Mouse (Mus musculus) heart, adult 11 months (tissue): ENCODE data around the gene 1110004F10Rik.

ENCODE experiments used
- DNase-seq: peaks from one replicate; pipeline ENCODE4 v3.0.0; 2022

The 1110004F10Rik gene

DNA sequence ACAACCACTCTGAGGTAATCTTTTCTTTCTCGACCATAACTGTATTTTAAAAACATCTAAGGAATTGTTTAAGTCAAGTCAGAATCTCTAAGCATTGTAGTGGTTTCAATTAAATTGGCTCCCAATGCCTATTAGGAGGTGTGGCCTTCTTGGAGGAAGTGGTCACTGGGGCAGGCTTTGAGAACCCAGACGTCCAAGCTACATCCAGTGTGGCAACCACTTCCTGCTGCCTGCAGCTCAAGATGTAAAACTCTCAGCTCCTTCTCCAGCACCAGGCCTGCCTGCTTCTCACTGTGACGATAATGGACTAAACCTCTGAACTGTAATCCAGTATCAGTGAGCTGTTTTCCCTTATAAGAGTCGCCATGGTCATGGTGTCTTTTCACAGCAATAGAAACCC is 110.4 kb downstream of the 1110004F10Rik start:
- no peak for DNase-seq

DNA sequence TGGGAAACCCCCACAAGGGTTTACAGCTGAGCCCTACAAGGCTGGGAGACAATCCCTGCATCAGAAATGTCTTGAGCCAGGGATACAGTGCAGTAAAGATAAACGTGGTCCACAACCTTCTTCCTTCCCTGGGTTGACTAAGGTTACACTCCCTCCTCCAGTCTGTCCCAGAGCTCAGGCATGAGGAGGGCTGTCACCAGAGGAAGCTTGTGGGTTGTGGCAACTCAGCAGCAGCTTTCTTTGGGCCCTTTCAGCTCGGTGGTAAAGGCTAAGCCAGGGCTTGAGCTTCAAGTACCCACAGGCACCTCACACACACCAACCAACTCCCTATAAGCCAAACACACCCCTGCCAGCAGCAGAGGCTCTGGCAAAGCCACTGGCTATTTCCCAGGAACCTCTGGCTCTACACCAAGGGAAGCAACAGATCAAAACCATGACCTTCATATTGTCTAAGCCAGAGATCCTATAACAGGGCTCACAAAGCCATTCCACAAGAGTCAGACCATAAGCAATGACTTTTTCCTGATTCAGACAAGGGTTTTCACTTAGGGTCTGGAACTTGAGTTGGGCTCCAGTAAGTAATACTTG is 114.7 kb downstream of the 1110004F10Rik start:
- no peak for DNase-seq
